Mouse (Mus musculus) left cerebral cortex, adult 18-20 months (tissue): ENCODE data around the gene Fchsd2. TPM values are rescaled to one million over a fixed set of nuclear protein-coding genes. Genes with fewer than 3 reads are reported as not detected.

Source experiments
- DNase-seq, 2 experiments: peaks; one replicate each; pipeline ENCODE4 v3.0.0; 2021 to 2022; ENCODE audit warnings: low spot score in 2 of 2, mixed read lengths in 1 of 2
- total RNA-seq, 2 experiments: library from RNA; stranded (reverse); gene quantifications; 2 replicates each; pipeline ENCODE4 v1.2.3; 2021

Gene Fchsd2
- total RNA-seq, 2 experiments from 2014 or later, result 38.2 to 40.2 TPM

- DNase-seq, result no peak
These were observed 21.6 kb upstream of the Fchsd2 start for GRCm38 (mm10) chr7:101071020-101071419.

- no peak for DNase-seq
These were observed 20.4 kb upstream of the Fchsd2 start for GRCm38 (mm10) chr7:101072123-101072740.

GRCm38 (mm10) chr7:101074170-101074767 lies 18.4 kb upstream of the Fchsd2 start:
- DNase-seq, result no peak

GRCm38 (mm10) chr7:101083562-101084166 lies 9.0 kb upstream of the Fchsd2 start:
- DNase-seq, result no peak

- DNase-seq, result no peak
These were observed 7.7 kb upstream of the Fchsd2 start for GRCm38 (mm10) chr7:101084816-101085456.

- no peak for DNase-seq
These were observed 6.9 kb upstream of the Fchsd2 start for GRCm38 (mm10) chr7:101085779-101086178.

GRCm38 (mm10) chr7:101088687-101089086 lies 4.0 kb upstream of the Fchsd2 start:
- no peak for DNase-seq

GRCm38 (mm10) chr7:101089242-101089641 lies 3.4 kb upstream of the Fchsd2 start:
- DNase-seq, result no peak

GRCm38 (mm10) chr7:101093231-101093630 lies 568 bp downstream of the Fchsd2 start:
- DNase-seq, result no peak

GRCm38 (mm10) chr7:101094746-101095145 lies 2.1 kb downstream of the Fchsd2 start:
- DNase-seq, result no peak

- DNase-seq, result no peak
These were observed 2.9 kb downstream of the Fchsd2 start for GRCm38 (mm10) chr7:101095560-101095959.

GRCm38 (mm10) chr7:101096576-101096975 lies 3.9 kb downstream of the Fchsd2 start:
- DNase-seq, result no peak

GRCm38 (mm10) chr7:101097084-101097483 lies 4.4 kb downstream of the Fchsd2 start:
- no peak for DNase-seq

- DNase-seq, result no peak
These were observed 7.3 kb downstream of the Fchsd2 start for GRCm38 (mm10) chr7:101099981-101100380.

GRCm38 (mm10) chr7:101101156-101101691 lies 8.6 kb downstream of the Fchsd2 start:
- peak; percentile 61 to 77 for DNase-seq

- DNase-seq, result no peak
These were observed 14.0 kb downstream of the Fchsd2 start for GRCm38 (mm10) chr7:101106666-101107065.

GRCm38 (mm10) chr7:101107073-101107810 lies 14.6 kb downstream of the Fchsd2 start:
- DNase-seq, result no peak

- peak; percentile 97 for DNase-seq
These were observed 15.4 kb downstream of the Fchsd2 start for GRCm38 (mm10) chr7:101107968-101108652.

GRCm38 (mm10) chr7:101108653-101109005 lies 16.0 kb downstream of the Fchsd2 start:
- DNase-seq, result peak in 1 of 2 experiments; percentile 57

GRCm38 (mm10) chr7:101109006-101109855 lies 16.6 kb downstream of the Fchsd2 start:
- DNase-seq, result no peak
